Mouse (Mus musculus) midbrain, postnatal 0 days (tissue): ENCODE results near the gene Kbtbd12. TPM values are rescaled to one million over a fixed set of nuclear protein-coding genes. Genes with fewer than 3 reads are reported as not detected.

Experiments
- ATAC-seq: fragments of 200-750 bp; cut with Nextera tagmentation; 2 replicates; pipeline ENCODE4 v1.8.0; 2017; ENCODE audit warnings: moderate number of reproducible peaks, mild to moderate bottlenecking, moderate TSS enrichment, moderate library complexity; ENCODE audit not compliant: low FRiP score
- DNase-seq: peaks from one replicate; pipeline ENCODE4 v3.0.0-alpha.2; 2015; ENCODE audit warnings: low spot score
- H3K27ac ChIP-seq: fragments of 300-500 bp; sonication (generic); 2 replicates; pipeline ENCODE4 v1.5.1; 2014; ENCODE audit warnings: low read depth, mild to moderate bottlenecking, low read length, mixed read lengths
- H3K27me3 ChIP-seq: fragments of 300-500 bp; sonication (generic); 2 replicates; pipeline ENCODE4 v1.6.1; 2014; ENCODE audit warnings: low read length, control low read depth, mixed read lengths; ENCODE audit not compliant: insufficient read depth
- H3K36me3 ChIP-seq: fragments of 300-500 bp; sonication (generic); 2 replicates; pipeline ENCODE4 v1.6.1; 2014; ENCODE audit warnings: low read length, control low read depth, mixed read lengths; ENCODE audit not compliant: insufficient read depth
- H3K4me1 ChIP-seq: fragments of 300-500 bp; sonication (generic); 2 replicates; pipeline ENCODE4 v1.6.1; 2014; ENCODE audit warnings: mild to moderate bottlenecking, control low read depth, antibody characterized with exemption, low read length, mixed read lengths; ENCODE audit not compliant: insufficient read depth
- H3K4me2 ChIP-seq: fragments of 300-500 bp; sonication (generic); 2 replicates; pipeline ENCODE4 v1.6.1; 2014; ENCODE audit warnings: low read depth, mild to moderate bottlenecking, low read length, mixed read lengths; ENCODE audit not compliant: poor library complexity, severe bottlenecking
- H3K4me3 ChIP-seq: fragments of 300-500 bp; sonication (generic); 2 replicates; pipeline ENCODE4 v1.5.1; 2014; ENCODE audit warnings: low read depth, mild to moderate bottlenecking, low read length, moderate library complexity
- H3K9ac ChIP-seq: fragments of 300-500 bp; sonication (generic); replicated peaks from 2 replicates; pipeline ENCODE4 v1.6.1; 2014; ENCODE audit warnings: mild to moderate bottlenecking, low read length, moderate library complexity, mixed read lengths; ENCODE audit not compliant: poor library complexity, severe bottlenecking
- H3K9me3 ChIP-seq: fragments of 300-500 bp; sonication (generic); 2 replicates; pipeline ENCODE4 v1.6.1; 2016; ENCODE audit warnings: low read length, control low read depth
- CTCF ChIP-seq: IDR thresholded peaks from 2 replicates; pipeline ENCODE4 v1.5.1; 2016; ENCODE audit warnings: antibody characterized with exemption, mild to moderate bottlenecking
- WGBS: fragments of 180-500 bp; shearing (Covaris S2); extraction: QIAGEN DNeasy Blood & Tissue Kit; methylation state at CpG from one replicate; pipeline ENCODE4 v1.1.7; 2014; 5-methylcytosine and 5-hydroxymethylcytosine counted together
- polyA plus RNA-seq: library from polyadenylated mRNA; unstranded; fragments of >200 nt; fragmentation: Nextera tagmentation; extraction: Ambion mirVana; gene quantifications from 2 replicates; pipeline ENCODE4 v1.2.1, GENCODE M21; 2015
- total RNA-seq: library from RNA; depleted of rRNA; stranded (reverse); fragments of >200 nt; gene quantifications from 2 replicates; pipeline ENCODE4 v1.2.3, GENCODE M21; 2014

Kbtbd12 gene
- total and polyA plus RNA-seq, 2 experiments from 2014 or later, result 0.16 to 0.25 TPM

- ATAC-seq (no peak), DNase-seq (no peak)
- Histone ChIP-seq H3K9me3 (no peaks in the 10 kb centered on the region), H3K9ac (no peak overlapping the region), H3K4me3 (no peak overlapping the region), H3K36me3 (no peaks in the 10 kb centered on the region), H3K4me1 (no peaks in the 10 kb centered on the region), H3K27me3 (no peaks in the 10 kb centered on the region), H3K4me2 (no peak overlapping the region), H3K27ac (no peak overlapping the region)
- 87% methylated on average over 11 of the region's 11 CpGs for WGBS
- TF ChIP-seq CTCF, result no peak
Measured at GRCm38 (mm10) chr6:88576495-88576894, 61.3 kb downstream of the Kbtbd12 start.

GRCm38 (mm10) chr6:88566676-88567075 lies 71.1 kb downstream of the Kbtbd12 start:
- Histone ChIP-seq H3K4me3 (no peak overlapping the region), H3K4me1 (no peaks in the 10 kb centered on the region), H3K36me3 (no peaks in the 10 kb centered on the region), H3K27ac (no peak overlapping the region), H3K4me2 (no peak overlapping the region), H3K27me3 (peaks cover 14% of the 10 kb centered on the region), H3K9me3 (no peaks in the 10 kb centered on the region), H3K9ac (no peak overlapping the region)
- 9% methylated on average over 7 of the region's 7 CpGs for WGBS
- no peak for DNase-seq
- TF ChIP-seq CTCF, result no peak
- no peak for ATAC-seq

GRCm38 (mm10) chr6:88565033-88565432 lies 72.7 kb downstream of the Kbtbd12 start:
- H3K27ac ChIP-seq, result no peak overlapping the region
- no peaks in the 10 kb centered on the region for H3K4me1 ChIP-seq
- 23% methylated on average over 6 of the region's 6 CpGs for WGBS
- ATAC-seq (no peak), DNase-seq (peak; percentile 54)
- no peak overlapping the region for H3K4me3 ChIP-seq
- no peaks in the 10 kb centered on the region for H3K36me3 ChIP-seq
- no peak overlapping the region for H3K4me2 ChIP-seq
- no peaks in the 10 kb centered on the region for H3K9me3 ChIP-seq
- H3K27me3 ChIP-seq, result peaks cover 17% of the 10 kb centered on the region
- peak; percentile 68 for TF ChIP-seq CTCF
- H3K9ac ChIP-seq, result no peak overlapping the region

- H3K4me1 ChIP-seq, result no peaks in the 10 kb centered on the region
- no peaks in the 10 kb centered on the region for H3K36me3 ChIP-seq
- H3K4me3 ChIP-seq, result no peak overlapping the region
- H3K4me2 ChIP-seq, result no peak overlapping the region
- TF ChIP-seq CTCF, result no peak
- peaks cover 11% of the 10 kb centered on the region; the same call in 1 of the 2 replicates for H3K27me3 ChIP-seq
- DNase-seq (no peak), ATAC-seq (no peak)
- no peak overlapping the region for H3K27ac ChIP-seq
- H3K9ac ChIP-seq, result no peak overlapping the region
- 89% methylated on average over 4 of the region's 4 CpGs for WGBS
- H3K9me3 ChIP-seq, result no peaks in the 10 kb centered on the region
Measured at GRCm38 (mm10) chr6:88560156-88560555, 77.6 kb downstream of the Kbtbd12 start.

GRCm38 (mm10) chr6:88559688-88560087 lies 78.1 kb downstream of the Kbtbd12 start:
- DNase-seq, result peak; percentile 44
- Histone ChIP-seq H3K36me3 (no peaks in the 10 kb centered on the region), H3K27me3 (peaks cover 10% of the 10 kb centered on the region; the same call in 1 of the 2 replicates), H3K9me3 (no peaks in the 10 kb centered on the region), H3K4me1 (no peaks in the 10 kb centered on the region), H3K4me2 (no peak overlapping the region), H3K27ac (no peak overlapping the region), H3K4me3 (no peak overlapping the region), H3K9ac (no peak overlapping the region)
- WGBS, result 26% methylated on average over 5 of the region's 5 CpGs
- peak; percentile 75 for TF ChIP-seq CTCF
- no peak for ATAC-seq

- TF ChIP-seq CTCF, result peak; percentile 68
- WGBS, result 68% methylated on average over 1 of the region's 1 CpGs
- Histone ChIP-seq H3K9ac (no peak overlapping the region), H3K27me3 (0 out of 2 replicates have a peak, but pooled peaks cover 3% of the 10 kb centered on the region), H3K4me3 (no peak overlapping the region), H3K27ac (no peak overlapping the region), H3K4me2 (no peak overlapping the region), H3K4me1 (no peaks in the 10 kb centered on the region), H3K36me3 (no peaks in the 10 kb centered on the region), H3K9me3 (no peaks in the 10 kb centered on the region)
- DNase-seq (peak; percentile 56), ATAC-seq (no peak)
Measured at GRCm38 (mm10) chr6:88558076-88558475, 79.7 kb downstream of the Kbtbd12 start.
